Mouse (Mus musculus): ENCODE data around the gene Olfr313. TPM values are rescaled to one million over a fixed set of nuclear protein-coding genes. Genes with fewer than 3 reads are reported as not detected.
A peak's percentile ranks its signal among the peaks of the same experiment; 100 is the strongest.
"Not testable (repeated sequence)": the region's sequence is repeated elsewhere in the genome, so short reads cannot be mapped to it uniquely, and the experiment has no call there.

Gene Olfr313
- polyA plus RNA-seq, 1 experiment from 2014 or later, result not detected

DNA sequence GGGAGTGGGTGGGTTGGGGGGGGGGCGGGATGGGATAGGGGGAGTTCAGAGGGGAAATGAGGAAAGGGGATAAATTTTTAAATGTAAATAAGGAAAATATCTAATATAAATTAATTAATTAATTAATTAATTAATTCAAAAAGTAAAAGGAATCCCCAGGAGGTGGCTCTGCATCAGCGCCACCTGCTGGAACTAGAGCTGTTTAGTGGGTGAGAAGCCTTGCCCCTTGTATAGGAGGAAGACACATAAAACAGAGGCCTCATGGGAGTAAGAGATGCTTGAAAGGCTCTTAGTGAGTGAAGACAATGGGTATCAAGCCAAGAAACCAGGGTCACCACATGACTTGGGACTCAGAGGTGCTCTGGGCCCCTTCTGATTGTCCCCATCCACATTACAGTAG, 18.9 kb upstream of the Olfr313 start:
- WGBS, result 86% methylated on average over 2 of the region's 2 CpGs
- no peak overlapping the region for H3K9ac ChIP-seq (replicated peaks; ENCODE audit: low read depth, low read length)
- no peaks in the 10 kb centered on the region for H3K36me3 ChIP-seq (ENCODE audit: control insufficient read depth, insufficient read depth)
- H3K27ac ChIP-seq (ENCODE audit: low read length), result no peak overlapping the region
- no peak for ATAC-seq
- H3K4me1 ChIP-seq (replicated peaks; ENCODE audit: control insufficient read depth, insufficient read depth, low read length), result no peaks in the 10 kb centered on the region
- no peak overlapping the region for H3K4me2 ChIP-seq (ENCODE audit: low read length)
- no peaks in the 10 kb centered on the region for H3K9me3 ChIP-seq (ENCODE audit: control insufficient read depth, low read length)
- no peak overlapping the region for H3K4me3 ChIP-seq (replicated peaks; ENCODE audit: low read length)
- no peaks in the 10 kb centered on the region for H3K27me3 ChIP-seq (replicated peaks; ENCODE audit: control insufficient read depth, insufficient read depth, low read length)

GRCm38 (mm10) chr11:58796850-58797249, 17.9 kb upstream of the Olfr313 start:
- no peaks in the 10 kb centered on the region for H3K36me3 ChIP-seq (ENCODE audit: control insufficient read depth, insufficient read depth)
- H3K4me1 ChIP-seq (replicated peaks; ENCODE audit: control insufficient read depth, insufficient read depth, low read length), result peaks cover 5% of the 10 kb centered on the region; the same call in 1 of the 2 replicates
- ATAC-seq, result no peak
- no peak overlapping the region for H3K9ac ChIP-seq (replicated peaks; ENCODE audit: low read depth, low read length)
- no peak overlapping the region for H3K4me3 ChIP-seq (replicated peaks; ENCODE audit: low read length)
- H3K4me2 ChIP-seq (ENCODE audit: low read length), result no peak overlapping the region
- no peaks in the 10 kb centered on the region for H3K9me3 ChIP-seq (ENCODE audit: control insufficient read depth, low read length)
- no peaks in the 10 kb centered on the region for H3K27me3 ChIP-seq (replicated peaks; ENCODE audit: control insufficient read depth, insufficient read depth, low read length)
- 73% methylated on average over 7 of the region's 7 CpGs for WGBS
- H3K27ac ChIP-seq (ENCODE audit: low read length), result no peak overlapping the region

GRCm38 (mm10) chr11:58799747-58800146, 15.1 kb upstream of the Olfr313 start:
- Histone ChIP-seq H3K36me3 (ENCODE audit: control insufficient read depth, insufficient read depth) (no peaks in the 10 kb centered on the region), H3K4me2 (ENCODE audit: low read length) (no peak overlapping the region), H3K9me3 (ENCODE audit: control insufficient read depth, low read length) (no peaks in the 10 kb centered on the region), H3K4me3 (replicated peaks; ENCODE audit: low read length) (no peak overlapping the region), H3K9ac (replicated peaks; ENCODE audit: low read depth, low read length) (no peak overlapping the region), H3K4me1 (replicated peaks; ENCODE audit: control insufficient read depth, insufficient read depth, low read length) (peaks cover 7% of the 10 kb centered on the region; the same call in 1 of the 2 replicates), H3K27ac (ENCODE audit: low read length) (no peak overlapping the region), H3K27me3 (replicated peaks; ENCODE audit: control insufficient read depth, insufficient read depth, low read length) (no peaks in the 10 kb centered on the region)
- ATAC-seq, result no peak
- WGBS, result 83% methylated on average over 5 of the region's 5 CpGs

DNA sequence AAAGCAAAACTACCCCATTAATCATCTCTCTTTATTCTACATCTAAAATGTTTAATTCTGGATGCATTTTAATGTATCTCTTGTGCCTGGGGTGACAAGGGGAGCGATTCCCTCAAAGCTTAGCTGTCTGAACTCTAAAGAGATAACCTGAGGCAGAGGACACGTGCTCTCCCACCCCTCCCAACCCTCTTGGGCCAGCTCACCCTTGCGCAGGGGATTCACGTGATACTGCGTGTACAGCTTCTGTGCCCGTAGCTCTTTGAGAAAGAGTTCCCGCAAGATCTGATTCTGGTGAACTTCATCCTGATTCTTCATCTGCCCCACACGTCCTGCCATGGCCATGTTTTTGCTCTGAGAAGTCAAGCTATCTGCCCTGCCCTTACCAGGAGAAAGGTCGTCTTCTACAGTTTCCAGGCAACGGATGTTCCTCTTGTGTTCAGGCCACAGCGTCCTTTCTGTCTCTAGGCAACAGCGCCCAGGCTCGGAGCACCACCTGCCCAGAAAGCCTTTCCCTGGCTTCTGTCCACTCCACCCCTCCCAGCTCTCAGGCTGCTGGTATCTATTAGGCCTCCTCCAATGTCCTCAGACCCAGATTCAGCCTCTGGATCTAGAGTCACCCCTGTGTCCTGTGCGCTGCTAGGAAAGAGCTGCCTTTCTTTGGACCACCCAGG, 13.1 kb upstream of the Olfr313 start, which contains the start of gene Fam183b:
Gene Fam183b, minus strand, starts transcription at position 403 of the 671 bp plus-strand sequence.
- Histone ChIP-seq H3K9me3 (ENCODE audit: control insufficient read depth, low read length) (no peaks in the 10 kb centered on the region), H3K27ac (ENCODE audit: low read length) (no peak within 1 kb of the TSS), H3K36me3 (ENCODE audit: control insufficient read depth, insufficient read depth) (no peaks in the 10 kb centered on the region), H3K4me3 (replicated peaks; ENCODE audit: low read length) (no peak within 1 kb of the TSS), H3K27me3 (replicated peaks; ENCODE audit: control insufficient read depth, insufficient read depth, low read length) (no peaks in the 10 kb centered on the region), H3K9ac (replicated peaks; ENCODE audit: low read depth, low read length) (no peak within 1 kb of the TSS), H3K4me2 (ENCODE audit: low read length) (peak within 1 kb of the TSS; percentile 29; the same call in 1 of the 2 replicates), H3K4me1 (replicated peaks; ENCODE audit: control insufficient read depth, insufficient read depth, low read length) (peaks cover 7% of the 10 kb centered on the region; the same call in 1 of the 2 replicates)
- peak; percentile 36; the same call in 1 of the 2 replicates for ATAC-seq
- WGBS, result 31% methylated on average over 14 of the region's 14 CpGs

DNA sequence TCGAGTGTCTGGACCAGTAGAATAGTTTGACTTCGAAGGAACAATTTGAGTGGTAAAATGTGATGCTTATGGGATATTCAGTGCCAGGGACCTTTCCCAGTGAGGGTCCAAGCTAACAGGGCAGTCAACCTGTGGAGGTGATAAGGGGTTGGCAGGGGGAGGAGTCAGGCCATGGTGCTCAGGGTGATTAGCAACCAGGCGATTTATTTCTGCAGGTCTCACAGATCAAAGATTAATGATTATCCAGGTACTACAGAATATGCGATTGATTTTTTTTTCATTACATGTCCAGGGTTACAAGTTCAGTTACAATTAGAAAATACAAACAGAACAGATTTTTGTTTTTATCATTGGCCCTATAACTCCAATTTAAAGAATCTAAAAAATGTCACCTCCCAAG, 10.9 kb upstream of the Olfr313 start:
- ATAC-seq, result no peak
- WGBS, result 76% methylated on average over 4 of the region's 4 CpGs
- H3K9ac ChIP-seq (replicated peaks; ENCODE audit: low read depth, low read length), result no peak overlapping the region

DNA sequence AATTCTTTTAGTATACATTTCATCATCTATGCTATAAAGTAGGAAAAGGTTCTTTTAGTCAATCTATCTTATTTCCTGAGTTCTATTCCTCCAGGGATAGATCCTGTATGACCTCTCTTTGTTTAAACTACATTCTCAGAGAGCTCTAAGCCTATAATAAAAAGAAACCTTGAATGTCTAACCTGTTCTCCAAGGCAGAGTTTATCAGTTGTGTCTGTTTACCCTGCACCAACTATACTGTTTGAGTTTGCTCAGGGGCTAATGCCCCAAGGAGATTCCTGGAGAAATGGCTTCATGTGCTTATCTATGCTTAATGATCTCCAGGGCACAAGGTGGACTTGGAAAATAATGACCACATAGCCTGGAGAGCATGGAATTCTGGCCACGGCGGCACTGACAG, 10.4 kb upstream of the Olfr313 start:
- no peak for ATAC-seq
- Histone ChIP-seq H3K27ac (ENCODE audit: low read length) (no peak overlapping the region), H3K4me3 (replicated peaks; ENCODE audit: low read length) (no peak overlapping the region), H3K9me3 (ENCODE audit: control insufficient read depth, low read length) (no peaks in the 10 kb centered on the region), H3K4me2 (ENCODE audit: low read length) (no peak overlapping the region), H3K4me1 (replicated peaks; ENCODE audit: control insufficient read depth, insufficient read depth, low read length) (peaks cover 7% of the 10 kb centered on the region; the same call in 1 of the 2 replicates), H3K9ac (replicated peaks; ENCODE audit: low read depth, low read length) (no peak overlapping the region), H3K27me3 (replicated peaks; ENCODE audit: control insufficient read depth, insufficient read depth, low read length) (no peaks in the 10 kb centered on the region), H3K36me3 (ENCODE audit: control insufficient read depth, insufficient read depth) (no peaks in the 10 kb centered on the region)
- WGBS, result 85% methylated on average over 2 of the region's 2 CpGs

More for the DNA sequence above, 10.9 kb upstream of the Olfr313 start:
- no peak overlapping the region for H3K4me2 ChIP-seq (ENCODE audit: low read length)
- H3K27me3 ChIP-seq (replicated peaks; ENCODE audit: control insufficient read depth, insufficient read depth, low read length), result no peaks in the 10 kb centered on the region
- no peaks in the 10 kb centered on the region for H3K36me3 ChIP-seq (ENCODE audit: control insufficient read depth, insufficient read depth)
- no peak overlapping the region for H3K27ac ChIP-seq (ENCODE audit: low read length)
- H3K4me3 ChIP-seq (replicated peaks; ENCODE audit: low read length), result no peak overlapping the region
- no peaks in the 10 kb centered on the region for H3K9me3 ChIP-seq (ENCODE audit: control insufficient read depth, low read length)
- peaks cover 7% of the 10 kb centered on the region; the same call in 1 of the 2 replicates for H3K4me1 ChIP-seq (replicated peaks; ENCODE audit: control insufficient read depth, insufficient read depth, low read length)

GRCm38 (mm10) chr11:58812001-58812400, 2.8 kb upstream of the Olfr313 start:
- no peak for ATAC-seq
- Histone ChIP-seq H3K36me3 (ENCODE audit: control insufficient read depth, insufficient read depth) (no peaks in the 10 kb centered on the region), H3K4me2 (ENCODE audit: low read length) (no peak overlapping the region), H3K9me3 (ENCODE audit: control insufficient read depth, low read length) (no peaks in the 10 kb centered on the region), H3K4me3 (replicated peaks; ENCODE audit: low read length) (no peak overlapping the region), H3K9ac (replicated peaks; ENCODE audit: low read depth, low read length) (no peak overlapping the region), H3K27ac (ENCODE audit: low read length) (no peak overlapping the region), H3K27me3 (replicated peaks; ENCODE audit: control insufficient read depth, insufficient read depth, low read length) (no peaks in the 10 kb centered on the region; the same call in 1 of the 2 replicates), H3K4me1 (replicated peaks; ENCODE audit: control insufficient read depth, insufficient read depth, low read length) (no peaks in the 10 kb centered on the region)
- 4% methylated on average over 1 of the region's 1 CpGs for WGBS

DNA sequence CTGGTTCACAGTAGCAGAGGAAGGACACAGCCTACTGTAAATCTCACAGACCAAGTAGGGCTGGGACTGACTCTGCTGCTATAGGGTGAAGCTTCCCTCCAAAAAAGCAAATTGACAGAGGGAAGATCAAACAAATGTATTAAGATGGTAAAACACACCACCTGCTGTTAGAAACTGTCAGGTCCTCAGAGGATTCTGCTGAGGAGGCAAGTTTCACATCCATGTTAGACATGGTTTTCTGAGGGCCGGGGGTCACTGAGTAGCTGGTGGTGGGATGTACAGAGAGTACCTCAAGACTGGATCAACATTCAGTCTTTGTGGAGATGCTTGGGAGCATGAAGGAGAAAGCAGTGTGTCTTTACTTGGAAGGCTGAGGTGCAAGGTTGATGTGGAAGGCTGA, 876 bp downstream of the Olfr313 start:
- no peak overlapping the region for H3K27ac ChIP-seq (ENCODE audit: low read length)
- H3K4me1 ChIP-seq (replicated peaks; ENCODE audit: control insufficient read depth, insufficient read depth, low read length), result no peaks in the 10 kb centered on the region
- no peak for ATAC-seq
- no peak overlapping the region for H3K4me2 ChIP-seq (ENCODE audit: low read length)
- WGBS, result 76% methylated on average over 1 of the region's 1 CpGs
- H3K9me3 ChIP-seq (ENCODE audit: control insufficient read depth, low read length), result no peaks in the 10 kb centered on the region
- H3K36me3 ChIP-seq (ENCODE audit: control insufficient read depth, insufficient read depth), result no peaks in the 10 kb centered on the region
- no peaks in the 10 kb centered on the region; the same call in 1 of the 2 replicates for H3K27me3 ChIP-seq (replicated peaks; ENCODE audit: control insufficient read depth, insufficient read depth, low read length)
- no peak overlapping the region for H3K9ac ChIP-seq (replicated peaks; ENCODE audit: low read depth, low read length)
- H3K4me3 ChIP-seq (replicated peaks; ENCODE audit: low read length), result no peak overlapping the region

DNA sequence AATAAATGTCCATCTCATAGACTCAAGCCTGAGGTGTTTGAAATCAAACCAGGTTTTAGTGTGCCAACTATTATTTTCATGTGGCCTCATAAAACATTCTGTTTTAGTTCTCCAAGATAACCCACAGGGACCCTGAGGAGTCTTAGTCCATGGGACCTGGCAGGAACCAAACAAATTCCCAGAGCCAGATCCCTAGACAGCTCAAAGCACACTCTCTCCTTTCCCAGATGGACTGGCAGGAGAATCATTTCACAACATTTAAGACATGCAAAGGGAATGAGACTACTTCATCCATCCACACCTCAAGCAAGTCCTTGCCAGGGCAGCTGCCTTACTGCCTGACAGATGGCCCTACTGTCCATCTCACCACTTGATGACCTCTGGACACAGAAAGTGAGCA, 14.1 kb downstream of the Olfr313 start, which contains the start of gene Olfr312:
Gene Olfr312, plus strand, starts transcription at position 301 of the 400 bp plus-strand sequence.
- not testable (repeated sequence) for H3K4me1 ChIP-seq (replicated peaks; ENCODE audit: control insufficient read depth, insufficient read depth, low read length); H3K36me3 ChIP-seq (ENCODE audit: control insufficient read depth, insufficient read depth); H3K9ac ChIP-seq (replicated peaks; ENCODE audit: low read depth, low read length); H3K27me3 ChIP-seq (replicated peaks; ENCODE audit: control insufficient read depth, insufficient read depth, low read length); H3K27ac ChIP-seq (ENCODE audit: low read length); ATAC-seq; H3K4me2 ChIP-seq (ENCODE audit: low read length); H3K9me3 ChIP-seq (ENCODE audit: control insufficient read depth, low read length); H3K4me3 ChIP-seq (replicated peaks; ENCODE audit: low read length)
